Mouse (Mus musculus) heart, embryonic 14.5 days (tissue): ENCODE measurements at regions not wholly inside any gene's neighbourhood (a gene's known extent, or its start where the extent isn't known, plus 50 kb on each side); places are given as distances from the start of the nearest gene placed in this dataset.

Experiments used
- ATAC-seq: fragments of 200-750 bp; cut with Nextera tagmentation; 2 replicates; pipeline ENCODE4 v1.8.0; 2017; ENCODE audit warnings: low read depth, moderate TSS enrichment; ENCODE audit not compliant: insufficient number of reproducible peaks, insufficient read depth, low FRiP score
- H3K27ac ChIP-seq, 2 experiments: fragments of 200-500 bp in 1 of 2; fragments of 300-500 bp in 1 of 2; sonication (generic) in 1 of 2; replicated peaks in 1 of 2; 2 replicates each; pipeline ENCODE4 v1.5.1; 2012 to 2014; ENCODE audit warnings: low read depth in 2 of 2, low read length in 2 of 2, control low read depth in 1 of 2, mild to moderate bottlenecking in 1 of 2, mixed read lengths in 1 of 2; ENCODE audit not compliant: control insufficient read depth in 1 of 2, insufficient read depth in 1 of 2
- H3K27me3 ChIP-seq: fragments of 300-500 bp; sonication (generic); 2 replicates; pipeline ENCODE4 v1.6.1; 2014; ENCODE audit warnings: mild to moderate bottlenecking, low read length, control low read depth; ENCODE audit not compliant: control insufficient read depth, insufficient read depth
- H3K36me3 ChIP-seq: fragments of 300-500 bp; sonication (generic); 2 replicates; pipeline ENCODE4 v1.6.1; 2014; ENCODE audit warnings: mild to moderate bottlenecking, control low read depth, low read length, mixed read lengths; ENCODE audit not compliant: control insufficient read depth, insufficient read depth
- H3K4me1 ChIP-seq, 2 experiments: fragments of 200-500 bp in 1 of 2; fragments of 300-500 bp in 1 of 2; sonication (generic) in 1 of 2; 2 replicates each; pipeline ENCODE4 v1.6.1; 2012 to 2014; ENCODE audit warnings: low read length in 2 of 2, control low read depth in 1 of 2, mixed read lengths in 1 of 2; ENCODE audit not compliant: control insufficient read depth in 2 of 2, insufficient read depth in 2 of 2
- H3K4me2 ChIP-seq: fragments of 300-500 bp; sonication (generic); 2 replicates; pipeline ENCODE4 v1.6.1; 2014; ENCODE audit warnings: mild to moderate bottlenecking, low read length
- H3K4me3 ChIP-seq, 2 experiments: fragments of 200-500 bp in 1 of 2; fragments of 300-500 bp in 1 of 2; sonication (generic) in 1 of 2; 2 replicates each; pipeline ENCODE4 v1.5.1; 2012 to 2014; ENCODE audit warnings: low read length in 2 of 2, mild to moderate bottlenecking in 2 of 2, control low read depth in 1 of 2, low read depth in 1 of 2, moderate library complexity in 1 of 2; ENCODE audit not compliant: control insufficient read depth in 1 of 2, insufficient read depth in 1 of 2
- H3K9ac ChIP-seq: fragments of 300-500 bp; sonication (generic); 2 replicates; pipeline ENCODE4 v1.6.1; 2014; ENCODE audit warnings: mild to moderate bottlenecking, low read length
- H3K9me3 ChIP-seq: fragments of 300-500 bp; sonication (generic); 2 replicates; pipeline ENCODE4 v1.6.1; 2016; ENCODE audit warnings: low read length, control low read depth; ENCODE audit not compliant: control insufficient read depth
- WGBS: fragments of 180-500 bp; shearing (Covaris S2); extraction: QIAGEN DNeasy Blood & Tissue Kit; methylation state at CpG from one replicate; pipeline ENCODE4 v1.1.7; 2014; 5-methylcytosine and 5-hydroxymethylcytosine counted together

DNA sequence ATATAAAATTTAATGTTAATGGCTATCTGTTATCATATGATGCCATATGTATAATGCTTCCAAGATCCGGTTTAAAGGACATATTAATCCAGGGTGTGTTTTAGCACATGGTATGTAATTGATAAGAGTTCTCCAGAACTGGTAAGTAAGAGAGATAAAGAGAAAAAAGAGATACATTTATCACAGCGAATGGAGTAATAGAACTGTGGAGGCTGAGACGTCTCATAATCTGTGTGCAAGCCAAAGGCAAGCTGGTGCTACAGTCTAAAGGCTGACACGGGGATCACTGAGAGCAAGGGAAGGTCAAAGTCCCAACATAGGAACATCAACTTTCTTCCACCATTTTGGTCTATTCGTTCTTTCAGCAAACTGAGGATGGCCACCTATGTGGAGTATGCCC is 146.0 kb upstream of the Smarcad1 start:
- Histone ChIP-seq H3K9ac (no peak overlapping the region), H3K4me3 (no peak overlapping the region), H3K27me3 (no peaks in the 10 kb centered on the region), H3K36me3 (no peaks in the 10 kb centered on the region), H3K4me2 (no peak overlapping the region), H3K4me1 (no peaks in the 10 kb centered on the region), H3K27ac (no peak overlapping the region), H3K9me3 (no peaks in the 10 kb centered on the region)
- WGBS: 71% methylated on average over 5 of the region's 5 CpGs
- ATAC-seq: no peak
